Mouse (Mus musculus) midbrain, embryonic 12.5 days (tissue): ENCODE measurements around the gene Rev3l. TPM values are rescaled to one million over a fixed set of nuclear protein-coding genes. Genes with fewer than 3 reads are reported as not detected.

Source experiments
- polyA plus RNA-seq: library from polyadenylated mRNA; unstranded; fragments of >200 nt; fragmentation: Nextera tagmentation; extraction: Ambion mirVana; gene quantifications from 2 replicates; pipeline ENCODE4 v1.2.1, GENCODE M21; 2016

The Rev3l gene
- polyA plus RNA-seq, 1 experiment from 2014 or later: 20.7 TPM

Other genes starting within 250 kb of the Rev3l start
- gene Traf3ip2, start 119.2 kb upstream of the Rev3l start, polyA plus RNA-seq: 5.4 and 6.1 TPM in 2 replicates
- 4.5 and 4.9 TPM in 2 replicates for gene Mfsd4b4, start 167.1 kb downstream of the Rev3l start, polyA plus RNA-seq
- gene Mfsd4b2, start 194.8 kb downstream of the Rev3l start, polyA plus RNA-seq: not detected in 2 replicates
- 0.11 TPM in 1 of 2 replicates, not detected in the other for gene Mfsd4b3, start 228.0 kb downstream of the Rev3l start, polyA plus RNA-seq